Mouse (Mus musculus) gastrocnemius, adult 8-10 months (tissue): ENCODE data around the gene Sh3pxd2b. TPM values are rescaled to one million over a fixed set of nuclear protein-coding genes. Genes with fewer than 3 reads are reported as not detected.
A peak's percentile ranks its signal among the peaks of the same experiment; 100 is the strongest.

Source experiments
- DNase-seq, 2 experiments: peaks; one replicate each; pipeline ENCODE4 v3.0.0; 2022; ENCODE audit warnings: low spot score in 2 of 2
- total RNA-seq, 4 experiments: library from RNA; stranded (reverse); gene quantifications; 2 replicates each; pipeline ENCODE4 v1.2.4; 2022

Gene Sh3pxd2b
- total RNA-seq, 4 experiments from 2014 or later: 1.7 to 2.8 (median 2.3) TPM

GRCm38 (mm10) chr11:32425043-32425658 lies 77.5 kb downstream of the Sh3pxd2b start:
- no peak for DNase-seq

- no peak for DNase-seq
Measured at GRCm38 (mm10) chr11:32427537-32427936, 79.9 kb downstream of the Sh3pxd2b start.

- DNase-seq: peak; percentile 44 to 55
Measured at GRCm38 (mm10) chr11:32435410-32436060, 87.9 kb downstream of the Sh3pxd2b start.

GRCm38 (mm10) chr11:32442576-32442975 lies 95.0 kb downstream of the Sh3pxd2b start:
- DNase-seq: no peak

- no peak for DNase-seq
Measured at GRCm38 (mm10) chr11:32444266-32444665, 96.6 kb downstream of the Sh3pxd2b start.

GRCm38 (mm10) chr11:32445135-32445534 lies 97.5 kb downstream of the Sh3pxd2b start:
- DNase-seq: no peak

GRCm38 (mm10) chr11:32445637-32446226 lies 98.1 kb downstream of the Sh3pxd2b start:
- no peak for DNase-seq

- peak; percentile 21 to 26 for DNase-seq
Measured at GRCm38 (mm10) chr11:32450216-32450615, 102.6 kb downstream of the Sh3pxd2b start.

GRCm38 (mm10) chr11:32451306-32451705 lies 103.7 kb downstream of the Sh3pxd2b start:
- no peak for DNase-seq

GRCm38 (mm10) chr11:32452745-32453144 lies 105.1 kb downstream of the Sh3pxd2b start:
- DNase-seq: no peak

GRCm38 (mm10) chr11:32453353-32453915 lies 105.8 kb downstream of the Sh3pxd2b start:
- DNase-seq: no peak

- peak; percentile 11 for DNase-seq
Measured at GRCm38 (mm10) chr11:32454231-32454799, 106.7 kb downstream of the Sh3pxd2b start.

GRCm38 (mm10) chr11:32454800-32455506 lies 107.3 kb downstream of the Sh3pxd2b start, which contains the start of gene Ubtd2:
Gene Ubtd2, plus strand, starts transcription at chr11:32455370.
- DNase-seq: peak; percentile 96 to 98

- peak; percentile 57 to 65 for DNase-seq
Measured at GRCm38 (mm10) chr11:32455507-32456141, 108.0 kb downstream of the Sh3pxd2b start.

- DNase-seq: no peak
Measured at GRCm38 (mm10) chr11:32456356-32456755, 108.7 kb downstream of the Sh3pxd2b start.

- DNase-seq: no peak
Measured at GRCm38 (mm10) chr11:32464282-32464681, 116.7 kb downstream of the Sh3pxd2b start.

GRCm38 (mm10) chr11:32471925-32472324 lies 124.3 kb downstream of the Sh3pxd2b start:
- DNase-seq: no peak

GRCm38 (mm10) chr11:32474725-32475124 lies 127.1 kb downstream of the Sh3pxd2b start:
- no peak for DNase-seq

- no peak for DNase-seq
Measured at GRCm38 (mm10) chr11:32475487-32476236, 128.0 kb downstream of the Sh3pxd2b start.
